8 mouse cellular contexts compared by ENCODE assay signal in the genomic region with DNA sequence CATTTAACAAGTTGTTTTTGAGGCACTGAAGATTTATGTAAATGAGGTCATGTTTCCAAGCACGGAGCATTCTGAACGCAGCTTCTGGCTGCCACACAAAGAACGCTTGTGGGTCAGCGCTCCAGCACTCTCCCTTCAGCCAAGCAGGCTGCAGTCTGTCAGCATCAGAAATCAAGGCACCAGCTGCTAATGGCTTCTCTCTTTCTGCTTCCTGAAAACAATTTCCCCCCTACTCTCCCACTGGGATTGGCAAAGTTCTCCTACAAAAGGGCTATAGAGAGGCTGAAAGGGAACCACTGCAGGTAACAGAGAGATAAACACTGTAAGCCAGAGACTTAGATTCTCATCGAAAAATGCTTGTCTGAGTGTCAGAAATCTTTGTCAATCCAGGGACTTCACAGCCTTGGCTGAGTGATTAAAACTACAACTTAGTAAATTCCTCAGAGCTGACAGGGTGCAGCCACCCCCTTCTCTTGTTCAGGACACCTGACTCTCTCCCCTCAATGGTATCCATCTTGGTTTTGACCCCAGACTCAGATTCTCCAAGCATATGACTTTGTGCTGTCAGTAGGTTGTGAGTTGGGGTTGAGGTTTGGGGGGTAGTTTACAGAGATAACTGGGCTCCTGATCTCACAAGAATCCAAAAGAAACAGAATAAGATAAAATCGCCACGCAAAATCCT.
DNase-seq lines count a peak whose midpoint lies in the region; ATAC-seq and TF ChIP-seq lines count a peak whose summit lies in the region.

No protein-coding gene starts in this region.

- H3K4me3 ChIP-seq in heart, postnatal 0 days (ENCODE audit: low read depth, low read length), result no peak overlapping the region

- H3K4me2 ChIP-seq in heart, postnatal 0 days (ENCODE audit: low read depth, low read length), result no peak overlapping the region

- H3K27ac ChIP-seq in heart, postnatal 0 days (ENCODE audit: low read depth), result peak overlapping the region; percentile 7

- H3K9me3 ChIP-seq in heart, postnatal 0 days (replicated peaks; ENCODE audit: control insufficient read depth, low read length), result no peaks in the 10 kb centered on the region

- H3K9ac ChIP-seq in heart, postnatal 0 days (replicated peaks; ENCODE audit: low read depth, low read length), result no peak overlapping the region

- no peaks in the 10 kb centered on the region for H3K36me3 ChIP-seq in heart, postnatal 0 days (replicated peaks; ENCODE audit: control insufficient read depth, insufficient read depth, low read length)

- ATAC-seq in heart, postnatal 0 days (ENCODE audit: insufficient read depth, low read depth), result peak; percentile 68
- ATAC-seq in megakaryocyte-erythroid progenitor cell, adult 5-6 weeks (replicated peaks; ENCODE audit: low FRiP score, low TSS enrichment, poor library complexity, severe bottlenecking), result no peak

- H3K27me3 ChIP-seq in heart, postnatal 0 days (ENCODE audit: control insufficient read depth, insufficient read depth, low read length), result no peaks in the 10 kb centered on the region

- DNase-seq in right cerebral cortex, postnatal 10 days (ENCODE audit: low spot score in 2 of 2), result peak; percentile 57 to 65
- no peak for DNase-seq in right cerebral cortex, postnatal 4 days
- DNase-seq in embryo, embryonic 9.5 days (ENCODE audit: extremely low spot score), result peak; percentile 12
- peak; percentile 44 for DNase-seq in heart, postnatal 0 days (ENCODE audit: low spot score)
- peak; percentile 59 to 71 for DNase-seq in kidney, postnatal 4 days
- peak; percentile 37 for DNase-seq in mesoderm, embryonic 11.5 days (ENCODE audit: low read depth, low spot score)
- no peak for DNase-seq in thymus, adult 18-20 months

- WGBS in heart, postnatal 0 days, result 46% methylated on average over 7 of the region's 7 CpGs

- no peak for TF ChIP-seq EP300 in heart, postnatal 0 days (IDR thresholded peaks at IDR 0.05; ENCODE audit: low read depth)

- no peaks in the 10 kb centered on the region for H3K4me1 ChIP-seq in heart, postnatal 0 days (ENCODE audit: control insufficient read depth, insufficient read depth)

- TF ChIP-seq CTCF in heart, postnatal 0 days (IDR thresholded peaks at IDR 0.05; ENCODE audit: low read depth), result no peak

Comparison
In these comparisons a context has a peak if more than half of its experiments do, and no peak if none do; other contexts are left out.
1. DNase-seq: peak in right cerebral cortex, postnatal 10 days (2 of 2), embryo, embryonic 9.5 days (single experiment), heart, postnatal 0 days (single experiment), kidney, postnatal 4 days (2 of 2) and mesoderm, embryonic 11.5 days (single experiment); none in right cerebral cortex, postnatal 4 days (single experiment) and thymus, adult 18-20 months (0 of 2).